Mouse (Mus musculus): ENCODE results near the gene Shtn1. TPM values are rescaled to one million over a fixed set of nuclear protein-coding genes. Genes with fewer than 3 reads are reported as not detected.

The Shtn1 gene
- polyA plus RNA-seq, 1 experiment from 2014 or later: 11.5 TPM

GRCm38 (mm10) chr19:58970826-58971225 is 105.1 kb downstream of the Shtn1 start:
- Histone ChIP-seq H3K9ac (ENCODE audit: low read length) (no peak overlapping the region), H3K9me3 (replicated peaks; ENCODE audit: control insufficient read depth, low read length) (no peaks in the 10 kb centered on the region), H3K4me3 (replicated peaks; ENCODE audit: low read length) (0 out of 2 replicates have a peak overlapping the region, but pooled peaks have one; percentile 12), H3K27ac (ENCODE audit: low read length) (no peak overlapping the region), H3K4me1 (ENCODE audit: control insufficient read depth, insufficient read depth, low read length) (peaks cover 8% of the 10 kb centered on the region; the same call in 1 of the 2 replicates), H3K36me3 (ENCODE audit: control insufficient read depth, insufficient read depth, low read length) (no peaks in the 10 kb centered on the region), H3K4me2 (ENCODE audit: low read depth, low read length) (no peak overlapping the region), H3K27me3 (ENCODE audit: control insufficient read depth, insufficient read depth, low read length) (no peaks in the 10 kb centered on the region)
- no peak for ATAC-seq (ENCODE audit: insufficient read depth, low FRiP score)
- WGBS: 54% methylated on average over 13 of the region's 13 CpGs

- 22% methylated on average over 15 of the region's 15 CpGs for WGBS
- no peaks in the 10 kb centered on the region for H3K36me3 ChIP-seq (ENCODE audit: control insufficient read depth, insufficient read depth, low read length)
- ATAC-seq (ENCODE audit: insufficient read depth, low FRiP score): no peak
- no peak overlapping the region for H3K4me3 ChIP-seq (replicated peaks; ENCODE audit: low read length)
- no peaks in the 10 kb centered on the region for H3K27me3 ChIP-seq (ENCODE audit: control insufficient read depth, insufficient read depth, low read length)
- H3K9ac ChIP-seq (ENCODE audit: low read length): 0 out of 2 replicates have a peak overlapping the region, but pooled peaks have one; percentile 25
- peaks cover 8% of the 10 kb centered on the region; the same call in 1 of the 2 replicates for H3K4me1 ChIP-seq (ENCODE audit: control insufficient read depth, insufficient read depth, low read length)
- H3K27ac ChIP-seq (ENCODE audit: low read length): no peak overlapping the region
- peak overlapping the region; percentile 14; the same call in 1 of the 2 replicates for H3K4me2 ChIP-seq (ENCODE audit: low read depth, low read length)
- no peaks in the 10 kb centered on the region for H3K9me3 ChIP-seq (replicated peaks; ENCODE audit: control insufficient read depth, low read length)
These were observed 107.0 kb downstream of the Shtn1 start for GRCm38 (mm10) chr19:58968731-58969506.

- H3K4me1 ChIP-seq (ENCODE audit: control insufficient read depth, insufficient read depth, low read length): no peaks in the 10 kb centered on the region
- ATAC-seq (ENCODE audit: insufficient read depth, low FRiP score): no peak
- H3K9ac ChIP-seq (ENCODE audit: low read length): no peak overlapping the region
- no peaks in the 10 kb centered on the region for H3K36me3 ChIP-seq (ENCODE audit: control insufficient read depth, insufficient read depth, low read length)
- no peaks in the 10 kb centered on the region for H3K9me3 ChIP-seq (replicated peaks; ENCODE audit: control insufficient read depth, low read length)
- no peak overlapping the region for H3K4me3 ChIP-seq (replicated peaks; ENCODE audit: low read length)
- no peak overlapping the region for H3K27ac ChIP-seq (ENCODE audit: low read length)
- WGBS: 66% methylated on average over 8 of the region's 8 CpGs
- H3K4me2 ChIP-seq (ENCODE audit: low read depth, low read length): no peak overlapping the region
- no peaks in the 10 kb centered on the region for H3K27me3 ChIP-seq (ENCODE audit: control insufficient read depth, insufficient read depth, low read length)
These were observed 112.9 kb downstream of the Shtn1 start for GRCm38 (mm10) chr19:58963011-58963410.

- no peak for ATAC-seq (ENCODE audit: insufficient read depth, low FRiP score)
- no peaks in the 10 kb centered on the region for H3K27me3 ChIP-seq (ENCODE audit: control insufficient read depth, insufficient read depth, low read length)
These were observed 121.1 kb downstream of the Shtn1 start for GRCm38 (mm10) chr19:58954779-58955178.

GRCm38 (mm10) chr19:58952236-58952635 is 123.7 kb downstream of the Shtn1 start:
- H3K36me3 ChIP-seq (ENCODE audit: control insufficient read depth, insufficient read depth, low read length): no peaks in the 10 kb centered on the region
- 67% methylated on average over 13 of the region's 13 CpGs for WGBS
- H3K27ac ChIP-seq (ENCODE audit: low read length): no peak overlapping the region
- no peaks in the 10 kb centered on the region for H3K9me3 ChIP-seq (replicated peaks; ENCODE audit: control insufficient read depth, low read length)
- no peak overlapping the region for H3K4me3 ChIP-seq (replicated peaks; ENCODE audit: low read length)
- no peak for ATAC-seq (ENCODE audit: insufficient read depth, low FRiP score)
- H3K27me3 ChIP-seq (ENCODE audit: control insufficient read depth, insufficient read depth, low read length): no peaks in the 10 kb centered on the region
- H3K4me2 ChIP-seq (ENCODE audit: low read depth, low read length): no peak overlapping the region
- no peaks in the 10 kb centered on the region for H3K4me1 ChIP-seq (ENCODE audit: control insufficient read depth, insufficient read depth, low read length)
- no peak overlapping the region for H3K9ac ChIP-seq (ENCODE audit: low read length)

More at GRCm38 (mm10) chr19:58954779-58955178, 121.1 kb downstream of the Shtn1 start:
- 82% methylated on average over 8 of the region's 8 CpGs for WGBS
- no peaks in the 10 kb centered on the region for H3K36me3 ChIP-seq (ENCODE audit: control insufficient read depth, insufficient read depth, low read length)
- no peak overlapping the region for H3K4me3 ChIP-seq (replicated peaks; ENCODE audit: low read length)
- H3K4me1 ChIP-seq (ENCODE audit: control insufficient read depth, insufficient read depth, low read length): no peaks in the 10 kb centered on the region
- H3K9me3 ChIP-seq (replicated peaks; ENCODE audit: control insufficient read depth, low read length): no peaks in the 10 kb centered on the region
- H3K9ac ChIP-seq (ENCODE audit: low read length): no peak overlapping the region
- H3K27ac ChIP-seq (ENCODE audit: low read length): no peak overlapping the region
- no peak overlapping the region for H3K4me2 ChIP-seq (ENCODE audit: low read depth, low read length)

- no peaks in the 10 kb centered on the region for H3K9me3 ChIP-seq (replicated peaks; ENCODE audit: control insufficient read depth, low read length)
- no peak for ATAC-seq (ENCODE audit: insufficient read depth, low FRiP score)
- H3K9ac ChIP-seq (ENCODE audit: low read length): no peak overlapping the region
- H3K27me3 ChIP-seq (ENCODE audit: control insufficient read depth, insufficient read depth, low read length): no peaks in the 10 kb centered on the region
- no peak overlapping the region for H3K4me2 ChIP-seq (ENCODE audit: low read depth, low read length)
- H3K36me3 ChIP-seq (ENCODE audit: control insufficient read depth, insufficient read depth, low read length): no peaks in the 10 kb centered on the region
- H3K4me3 ChIP-seq (replicated peaks; ENCODE audit: low read length): no peak overlapping the region
- no peak overlapping the region for H3K27ac ChIP-seq (ENCODE audit: low read length)
- 89% methylated on average over 3 of the region's 3 CpGs for WGBS
- no peaks in the 10 kb centered on the region for H3K4me1 ChIP-seq (ENCODE audit: control insufficient read depth, insufficient read depth, low read length)
These were observed 124.4 kb downstream of the Shtn1 start for GRCm38 (mm10) chr19:58951521-58951920.

- Histone ChIP-seq H3K4me2 (ENCODE audit: low read depth, low read length) (no peak overlapping the region), H3K4me1 (ENCODE audit: control insufficient read depth, insufficient read depth, low read length) (peaks cover 4% of the 10 kb centered on the region), H3K27me3 (ENCODE audit: control insufficient read depth, insufficient read depth, low read length) (no peaks in the 10 kb centered on the region), H3K9ac (ENCODE audit: low read length) (no peak overlapping the region), H3K4me3 (replicated peaks; ENCODE audit: low read length) (no peak overlapping the region), H3K27ac (ENCODE audit: low read length) (no peak overlapping the region), H3K36me3 (ENCODE audit: control insufficient read depth, insufficient read depth, low read length) (no peaks in the 10 kb centered on the region), H3K9me3 (replicated peaks; ENCODE audit: control insufficient read depth, low read length) (no peaks in the 10 kb centered on the region)
- 84% methylated on average over 7 of the region's 7 CpGs for WGBS
- ATAC-seq (ENCODE audit: insufficient read depth, low FRiP score): no peak
These were observed 129.9 kb downstream of the Shtn1 start for GRCm38 (mm10) chr19:58945959-58946358.

- peak within 1 kb of the TSS; percentile 81 for H3K9ac ChIP-seq (ENCODE audit: low read length)
- peaks cover 4% of the 10 kb centered on the region for H3K4me1 ChIP-seq (ENCODE audit: control insufficient read depth, insufficient read depth, low read length)
- no peaks in the 10 kb centered on the region for H3K27me3 ChIP-seq (ENCODE audit: control insufficient read depth, insufficient read depth, low read length)
- ATAC-seq (ENCODE audit: insufficient read depth, low FRiP score): peak; percentile 95
- H3K4me2 ChIP-seq (ENCODE audit: low read depth, low read length): peak within 1 kb of the TSS; percentile 80
- no peaks in the 10 kb centered on the region for H3K36me3 ChIP-seq (ENCODE audit: control insufficient read depth, insufficient read depth, low read length)
- peak within 1 kb of the TSS; percentile 69; the same call in 1 of the 2 replicates for H3K27ac ChIP-seq (ENCODE audit: low read length)
- no peaks in the 10 kb centered on the region for H3K9me3 ChIP-seq (replicated peaks; ENCODE audit: control insufficient read depth, low read length)
- peak within 1 kb of the TSS; percentile 65 for H3K4me3 ChIP-seq (replicated peaks; ENCODE audit: low read length)
- under 1% methylated on average over 65 of the region's 65 CpGs for WGBS
These were observed 132.8 kb downstream of the Shtn1 start, which contains the start of the genes Eno4 and Hspa12a for GRCm38 (mm10) chr19:58942841-58943828. Gene Eno4, plus strand, starts transcription at chr19:58943425. Gene Hspa12a, minus strand, starts transcription at chr19:58943654.

Measured in stomach, embryonic 16.5 days (tissue).